Mouse (Mus musculus) retina, embryonic 14.5 days (tissue): ENCODE measurements around the gene Gm49425.
"Not testable (repeated sequence)": the region's sequence is repeated elsewhere in the genome, so short reads cannot be mapped to it uniquely, and the experiment has no call there.

ENCODE experiments used
- DNase-seq: peaks from one replicate; pipeline ENCODE4 v3.0.0-alpha.2; 2015; ENCODE audit warnings: low spot score

The Gm49425 gene

DNA sequence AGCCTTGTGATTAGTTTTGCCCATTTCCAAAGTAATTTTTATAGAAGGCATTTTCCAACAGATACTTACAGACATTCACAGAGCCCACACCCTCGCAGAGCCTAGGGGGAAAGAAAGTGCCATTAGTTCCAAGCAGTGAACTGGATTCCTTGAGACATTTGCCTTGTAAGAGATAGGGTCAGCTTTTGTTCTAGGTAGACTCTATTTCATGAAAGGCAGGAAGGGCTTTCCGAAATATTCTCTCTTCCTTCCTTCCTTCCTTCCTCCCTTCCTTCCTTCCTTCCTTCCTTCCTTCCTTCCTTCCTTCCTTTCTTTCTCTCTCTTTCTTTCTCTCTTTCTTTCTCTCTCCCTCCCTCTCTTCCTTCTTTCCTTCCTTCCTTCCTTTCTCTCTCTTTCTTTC lies at the start of gene Gm49425:
Gene Gm49425, minus strand, starts transcription at position 101 of the 400 bp plus-strand sequence.
- DNase-seq, result not testable (repeated sequence)

DNA sequence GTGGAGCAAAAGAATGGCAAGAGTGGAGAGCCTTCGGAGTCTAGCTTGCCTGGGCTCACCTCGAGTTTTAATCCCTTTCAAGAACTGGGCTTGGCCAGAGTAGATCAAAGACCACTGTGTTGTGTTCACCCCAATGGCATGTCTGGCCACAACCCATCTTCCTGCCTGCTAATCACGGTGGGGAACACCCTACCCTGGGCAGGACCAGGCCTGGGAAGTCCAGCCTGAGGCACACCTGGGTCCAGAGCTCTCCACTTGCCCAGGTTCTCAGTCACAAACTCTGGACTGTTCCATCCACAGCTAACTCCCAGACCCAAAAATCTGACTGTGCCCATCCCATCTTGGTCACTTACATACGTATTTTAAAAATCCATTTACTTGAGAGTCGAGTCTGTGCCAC lies 45.8 kb upstream of the Gm49425 start, which contains the start of gene Krt90:
Gene Krt90, minus strand, starts transcription at position 101 of the 400 bp plus-strand sequence.
- no peak for DNase-seq

DNA sequence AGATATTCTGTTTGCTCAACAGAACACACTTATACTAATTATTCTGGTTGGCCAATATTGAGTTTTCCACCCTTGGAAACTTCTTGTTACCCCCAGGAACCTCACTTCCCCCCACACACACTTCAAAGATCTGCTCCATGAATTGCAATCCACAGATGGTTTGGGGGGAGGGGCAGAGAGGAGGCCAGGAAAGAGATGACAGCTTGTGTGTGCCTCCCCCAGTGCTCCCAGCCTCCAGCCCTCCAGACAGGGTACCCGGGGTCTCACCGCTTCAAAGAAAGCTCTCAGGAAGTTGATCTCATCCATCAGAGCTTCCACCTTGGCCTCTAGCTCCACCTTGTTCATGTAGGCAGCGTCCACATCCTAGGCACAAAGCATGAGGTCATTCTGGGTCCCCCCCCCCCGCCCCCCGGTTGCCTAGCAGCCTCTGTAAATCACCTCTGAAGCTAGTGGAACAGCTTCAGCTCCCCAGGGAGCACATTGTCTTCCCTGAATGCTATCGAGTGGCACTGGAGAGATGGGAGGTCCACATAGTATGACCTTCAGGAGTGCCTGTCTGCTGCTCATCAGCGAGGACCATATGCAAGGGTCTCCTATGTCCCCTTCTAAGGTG lies 41.1 kb upstream of the Gm49425 start:
- DNase-seq, result peak; percentile 70

DNA sequence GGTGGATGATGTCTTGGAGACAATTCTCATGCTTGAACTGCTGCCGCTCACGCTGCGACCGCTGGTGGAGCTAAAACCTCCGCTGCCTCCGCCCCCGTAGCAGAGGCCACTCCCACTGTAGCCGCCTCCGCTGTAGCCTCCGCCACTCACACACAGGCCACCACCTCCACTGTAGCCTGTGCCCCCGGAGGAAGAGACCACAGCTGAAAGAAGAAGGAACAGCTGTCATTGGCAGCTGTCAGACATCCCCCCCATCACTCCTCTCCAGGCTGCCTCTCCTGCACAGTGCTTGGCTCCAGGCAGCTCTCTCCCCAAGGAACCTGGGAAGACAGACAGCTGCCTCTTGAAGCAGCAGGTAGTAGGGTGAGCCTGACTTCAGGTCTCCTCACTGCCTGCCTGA lies 36.1 kb upstream of the Gm49425 start:
- peak; percentile 81 for DNase-seq

DNA sequence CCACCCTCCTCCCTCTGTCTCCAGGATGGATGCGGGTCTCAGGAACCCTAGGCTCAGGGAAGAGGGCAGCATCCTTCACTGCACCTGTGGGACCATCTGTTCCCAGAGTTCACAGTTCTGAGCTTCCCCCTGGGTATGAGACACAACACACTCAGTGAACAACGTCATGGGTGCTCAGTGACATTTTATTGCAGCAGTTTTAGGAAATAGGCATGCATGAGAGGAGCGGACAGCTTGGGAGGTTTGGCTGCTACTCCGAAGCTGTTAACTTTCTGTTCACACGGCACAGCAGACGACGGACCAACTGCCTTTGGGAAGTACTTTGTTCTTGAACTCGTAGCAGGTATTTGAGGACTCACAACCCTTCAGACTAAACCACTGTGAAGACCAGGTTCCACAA lies 35.1 kb upstream of the Gm49425 start:
- DNase-seq, result no peak

DNA sequence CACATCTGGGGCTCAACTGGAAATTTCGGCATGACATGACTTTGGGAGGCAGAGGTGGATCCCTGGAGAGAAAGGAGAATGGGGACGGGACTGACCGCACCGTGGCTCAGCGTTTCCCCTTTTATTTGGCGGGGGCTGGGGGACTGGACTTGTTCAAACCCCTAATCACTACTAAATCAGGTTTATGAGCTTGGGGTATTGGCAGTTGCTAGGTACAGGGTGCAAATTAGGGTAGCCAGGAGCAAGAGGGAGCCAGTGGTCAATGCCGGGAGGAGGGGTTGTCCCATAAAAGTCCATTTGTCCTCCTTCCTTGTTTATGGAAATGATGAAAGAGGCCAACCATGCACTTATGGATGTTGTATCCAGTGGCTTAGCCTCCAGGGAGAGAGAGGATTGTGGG lies 33.5 kb upstream of the Gm49425 start, which contains the start of gene Krt82:
Gene Krt82, minus strand, starts transcription at position 101 of the 400 bp plus-strand sequence.
- DNase-seq, result no peak

DNA sequence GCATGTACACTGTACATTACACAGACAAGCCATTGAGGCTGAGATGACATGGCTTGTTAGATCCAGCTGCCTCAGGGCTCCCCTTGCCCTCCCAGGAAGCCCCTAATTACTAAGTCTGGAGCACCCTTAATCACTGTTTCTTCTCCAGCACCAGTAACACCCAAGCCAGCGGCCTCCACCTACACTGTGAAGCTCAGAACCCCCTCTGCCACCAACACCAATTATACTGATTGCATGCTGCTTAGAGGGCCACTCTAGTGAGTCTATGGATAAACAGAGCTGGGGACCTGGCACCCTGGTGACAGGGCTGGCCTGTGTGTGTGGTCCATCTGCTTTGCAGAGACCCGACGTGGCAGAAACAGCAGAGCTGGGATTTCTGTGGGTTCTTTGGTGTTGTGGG lies 27.4 kb upstream of the Gm49425 start:
- peak; percentile 30 for DNase-seq

DNA sequence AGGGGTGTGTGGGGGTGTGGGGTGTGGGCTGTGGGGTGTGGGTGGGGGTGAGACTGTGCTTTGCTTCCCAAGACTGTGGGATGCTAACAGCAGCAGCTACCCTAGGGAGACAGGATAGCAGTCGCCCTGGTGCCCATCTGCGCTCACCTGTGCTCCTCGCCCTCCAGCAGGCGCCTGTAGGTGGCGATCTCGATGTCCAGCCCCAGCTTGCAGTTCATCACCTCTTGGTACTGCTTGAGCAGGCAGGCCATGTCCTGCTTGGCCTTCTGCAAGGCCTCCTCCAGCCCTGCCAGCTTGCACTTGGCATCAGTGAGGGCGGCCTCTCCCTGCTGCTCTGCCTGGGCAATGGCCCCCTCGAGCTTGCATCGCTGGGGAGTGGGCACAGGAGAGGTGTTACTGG lies 25.5 kb upstream of the Gm49425 start:
- no peak for DNase-seq

DNA sequence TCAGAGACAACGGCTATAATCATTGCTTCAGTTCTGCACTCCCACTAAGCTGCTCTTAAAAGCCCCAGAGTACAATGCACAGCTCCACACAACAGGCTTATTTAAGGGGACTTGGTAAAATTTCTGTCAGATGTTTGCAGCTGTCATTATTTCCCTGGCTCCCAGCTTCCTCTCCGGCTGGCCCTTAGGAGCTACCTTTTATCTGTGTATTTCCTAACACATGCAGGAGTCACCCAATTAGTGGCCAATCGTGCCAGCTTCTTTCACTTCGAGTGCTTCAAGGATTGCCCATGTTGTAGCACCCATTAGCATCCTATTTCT lies 21.5 kb upstream of the Gm49425 start:
- DNase-seq, result no peak

DNA sequence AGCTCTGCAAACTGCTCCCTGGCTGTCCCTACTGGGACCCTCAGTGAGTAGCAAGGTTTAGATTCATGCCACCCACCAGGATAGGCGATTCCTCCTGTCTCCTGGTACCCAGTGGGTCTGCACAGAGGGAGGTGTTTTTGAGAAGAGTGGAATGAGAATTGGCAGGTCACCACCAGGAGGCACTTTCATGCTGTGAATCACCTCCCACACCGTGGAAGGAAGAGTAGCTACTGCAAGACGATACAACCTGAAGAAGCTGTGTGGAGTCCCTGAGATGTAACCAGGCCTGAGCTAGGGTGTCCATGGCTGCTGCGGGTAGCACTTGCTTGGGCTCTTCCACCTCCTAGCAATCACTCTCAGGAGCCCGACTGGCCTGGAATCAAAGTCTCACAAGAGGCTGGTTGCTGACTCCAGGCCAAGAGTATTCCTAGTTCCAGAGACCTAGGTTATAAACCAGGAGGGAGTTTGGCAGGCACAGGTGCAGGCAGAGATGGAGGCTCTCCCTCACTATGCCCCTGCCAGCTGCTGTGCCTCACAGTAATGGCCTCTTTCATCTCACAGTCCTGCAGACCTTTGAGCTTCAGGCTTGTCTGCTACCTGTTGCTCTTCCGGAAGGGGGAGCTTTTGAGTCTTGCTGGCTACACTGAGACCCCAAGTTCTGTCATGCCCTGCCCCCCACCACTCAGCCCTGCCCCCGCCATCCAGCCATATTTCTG lies 21.0 kb upstream of the Gm49425 start:
- DNase-seq, result peak; percentile 43

DNA sequence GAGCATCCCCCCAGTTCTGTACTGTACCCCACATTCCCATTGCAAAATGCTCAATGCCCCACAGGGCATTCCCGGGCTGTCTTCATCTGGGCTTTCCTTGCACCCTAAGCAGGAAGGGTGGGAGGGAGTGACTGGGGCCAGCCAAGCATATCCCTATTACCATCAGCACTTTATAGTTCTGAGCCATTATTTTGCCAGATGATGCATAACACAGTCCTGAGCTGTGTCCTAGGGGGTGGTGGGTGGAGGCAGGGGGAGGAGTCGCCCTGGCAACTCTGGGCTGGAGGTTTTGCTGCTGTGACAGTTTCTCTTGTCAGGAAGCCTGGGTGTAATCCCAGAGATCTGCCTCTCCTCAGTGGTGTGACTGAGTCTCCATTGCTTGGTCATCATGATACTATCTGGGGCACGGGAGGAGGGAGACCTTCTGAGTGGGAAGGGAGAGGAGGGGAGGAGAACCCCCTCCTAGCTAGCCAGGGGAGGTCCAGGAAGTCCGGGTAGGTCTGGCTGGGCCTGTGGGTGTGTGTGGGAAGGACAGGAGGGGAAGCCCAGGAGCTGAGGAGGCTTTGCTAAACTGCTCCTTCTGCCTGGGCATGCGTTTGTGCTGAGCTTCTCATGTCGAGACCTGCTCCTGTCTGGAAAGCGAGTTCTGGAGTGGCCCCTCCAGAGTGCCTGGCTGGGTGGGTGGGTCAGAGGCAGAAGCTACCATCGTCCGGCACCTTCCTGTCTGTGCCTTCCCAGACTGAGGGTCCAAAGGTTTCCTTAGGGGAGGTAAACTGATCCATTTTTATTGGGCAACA lies 19.2 kb upstream of the Gm49425 start:
- DNase-seq, result no peak

DNA sequence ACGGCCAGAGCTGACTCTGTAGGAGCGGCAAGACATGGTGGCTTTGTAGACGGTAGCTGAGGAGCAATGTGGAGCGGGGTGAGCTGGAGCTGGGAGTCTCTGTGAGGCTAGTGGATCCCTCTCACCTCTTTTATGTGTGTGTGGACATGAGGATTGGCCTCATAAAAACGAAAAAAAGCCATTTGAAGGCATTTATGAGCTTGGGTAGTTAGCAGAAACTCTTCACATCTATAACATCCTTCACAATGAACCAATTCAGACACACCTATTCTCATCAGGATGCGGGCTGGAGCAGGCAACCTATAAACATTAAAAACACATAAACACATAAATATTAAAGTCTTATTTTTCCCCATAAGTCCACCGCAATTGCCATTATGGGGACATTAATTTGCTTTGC lies 15.7 kb upstream of the Gm49425 start, which contains the start of gene Krt84:
Gene Krt84, minus strand, starts transcription at position 101 of the 400 bp plus-strand sequence.
- DNase-seq, result no peak

DNA sequence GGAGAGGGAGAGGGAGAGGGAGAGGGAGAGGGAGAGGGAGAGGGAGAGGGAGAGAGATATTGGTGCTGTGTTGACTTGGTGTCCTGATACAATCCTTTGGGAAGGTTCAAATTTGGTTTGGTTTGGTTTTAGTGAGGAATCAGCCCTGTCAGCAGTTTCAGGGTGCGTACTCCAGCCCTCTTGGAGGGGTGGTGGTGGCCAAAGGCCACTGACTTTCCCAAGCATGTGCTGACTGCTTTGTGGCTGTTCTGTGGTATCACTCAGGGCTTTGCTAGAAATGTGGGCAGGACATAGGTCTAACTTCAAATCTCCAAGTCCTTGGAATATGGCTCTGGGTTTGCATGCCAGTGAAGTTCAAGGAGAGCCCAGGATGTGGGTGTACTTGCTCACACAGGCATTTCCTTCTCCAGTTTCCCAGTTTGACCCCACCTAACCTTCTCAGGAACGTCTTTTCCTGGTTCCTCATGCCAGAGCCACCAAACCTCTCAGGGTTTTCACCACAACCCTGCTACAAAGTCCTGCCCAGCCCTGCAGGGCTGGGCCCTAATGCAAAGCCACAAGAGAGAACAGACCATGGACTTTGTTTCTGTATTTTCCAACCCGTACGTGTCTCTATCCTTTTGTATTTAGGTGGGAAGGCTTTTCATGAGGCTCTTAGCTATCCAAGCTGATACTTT lies 5.6 kb upstream of the Gm49425 start:
- DNase-seq, result no peak

DNA sequence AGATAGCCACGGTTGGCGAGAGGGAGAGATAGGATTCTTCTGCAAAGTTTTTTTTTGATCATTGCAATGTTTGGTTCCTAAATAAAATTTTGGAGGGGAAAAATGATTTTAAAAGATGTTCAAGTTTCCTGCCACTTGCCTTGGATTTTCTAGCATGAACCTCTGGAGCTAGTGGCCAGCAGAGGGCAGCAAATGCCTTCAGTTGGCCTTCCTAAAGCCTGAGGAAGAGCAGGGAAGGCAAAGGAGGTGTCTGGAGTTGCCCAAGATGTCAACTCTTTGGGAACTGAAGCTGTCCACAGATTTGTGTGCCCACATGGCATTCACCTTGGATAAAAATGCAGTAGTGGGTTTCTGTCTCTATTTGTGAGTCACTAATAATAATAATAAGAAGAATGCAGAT lies 2.7 kb upstream of the Gm49425 start:
- peak; percentile 93 for DNase-seq

DNA sequence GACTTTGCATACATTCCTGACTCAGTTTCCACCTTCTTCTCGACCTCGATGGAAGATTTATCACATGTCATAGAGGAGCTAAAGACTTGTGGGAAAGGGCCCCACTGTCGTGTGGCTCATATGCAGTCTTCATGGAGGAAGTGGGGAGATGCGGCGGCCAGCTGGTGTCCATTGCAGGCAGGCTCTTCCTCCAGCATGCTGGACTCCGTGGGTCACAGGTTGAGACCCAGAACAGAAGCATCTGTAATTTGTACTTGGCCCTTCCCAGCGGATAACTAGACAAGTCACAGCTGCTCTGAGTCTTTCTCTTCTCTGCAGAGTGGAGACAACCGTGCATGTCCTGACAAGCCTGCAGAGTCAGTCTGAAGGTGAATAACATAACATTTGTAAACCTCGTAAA lies 8.8 kb downstream of the Gm49425 start:
- DNase-seq, result no peak

DNA sequence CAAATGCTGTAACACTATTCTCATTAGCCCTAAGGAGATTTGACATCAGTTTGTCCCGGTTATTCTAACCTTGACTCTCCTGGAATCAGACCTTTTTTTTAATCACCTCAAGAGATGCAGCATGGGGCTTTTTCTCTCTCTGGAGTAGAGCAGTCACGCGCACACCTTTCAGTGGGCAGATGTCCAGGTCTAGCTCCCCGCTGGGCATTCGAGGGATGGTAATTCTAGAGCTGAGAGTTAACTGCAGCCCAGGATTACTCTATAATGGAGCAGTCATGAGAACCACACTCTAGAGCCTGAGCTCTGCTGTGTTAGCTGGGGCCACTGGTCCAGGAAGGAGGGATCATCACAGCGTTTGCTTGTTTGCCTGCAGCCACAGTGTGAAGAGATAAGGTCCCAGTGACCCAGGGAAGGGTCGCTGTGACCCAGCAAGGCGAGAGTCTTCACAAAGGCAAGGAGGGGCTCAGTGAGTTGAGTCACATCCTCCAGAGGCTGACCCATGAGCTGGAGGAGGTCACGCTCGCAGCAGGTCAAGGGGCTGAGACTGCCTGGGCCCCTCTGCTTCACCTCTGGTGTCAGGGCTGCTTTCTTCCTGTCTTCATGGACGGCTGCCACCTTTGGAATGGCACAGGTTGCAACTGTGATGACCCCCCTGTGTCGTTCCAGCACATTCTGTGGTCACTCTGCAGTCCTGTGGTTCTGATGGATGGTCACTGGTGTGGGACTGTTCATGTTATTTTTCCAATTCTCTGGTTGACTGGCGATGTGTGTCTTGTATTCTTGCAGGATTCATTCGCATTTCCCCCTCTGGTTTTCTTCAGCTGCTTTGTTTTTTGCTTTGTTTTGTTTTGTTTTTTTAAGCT lies 9.9 kb downstream of the Gm49425 start:
- no peak for DNase-seq

DNA sequence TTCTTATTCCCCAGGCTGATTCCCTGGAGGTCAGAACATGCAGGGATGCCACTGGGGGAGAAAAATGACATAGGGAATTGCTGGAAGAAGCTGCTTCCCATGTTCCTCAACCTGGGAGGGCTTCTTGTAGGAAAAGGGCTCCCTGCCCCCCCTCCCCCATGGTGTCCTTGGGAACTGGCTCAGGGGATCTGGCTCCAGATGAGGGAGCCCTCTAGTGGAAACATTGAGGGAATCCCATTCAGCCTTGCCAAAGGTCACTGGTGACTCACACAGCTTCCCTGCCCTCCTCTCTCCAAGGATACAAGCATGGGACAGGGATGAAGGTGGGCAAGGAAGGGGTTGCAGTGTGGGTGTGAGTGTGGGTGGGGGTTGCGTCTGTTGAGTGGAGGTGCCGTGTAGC lies 19.9 kb downstream of the Gm49425 start:
- DNase-seq, result peak; percentile 63

DNA sequence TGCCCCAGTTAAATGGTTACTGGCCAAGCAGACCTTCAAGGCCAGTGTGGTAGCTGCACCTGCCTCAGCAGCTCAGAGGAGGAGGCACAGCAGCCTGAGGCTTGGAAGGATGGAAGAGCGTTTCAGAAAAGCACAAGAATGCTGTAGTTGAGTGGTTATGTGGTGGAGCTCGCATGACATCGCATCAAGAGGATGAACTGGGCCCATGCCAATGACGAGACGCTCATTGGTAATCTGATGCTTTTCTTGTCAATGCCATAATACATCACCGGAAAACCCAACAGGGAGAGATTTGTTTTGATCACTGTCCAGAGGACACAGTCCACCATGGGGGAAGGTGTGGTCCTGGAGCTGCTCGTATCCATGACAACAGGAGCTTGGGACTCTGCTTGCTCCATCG lies 21.8 kb downstream of the Gm49425 start:
- no peak for DNase-seq

DNA sequence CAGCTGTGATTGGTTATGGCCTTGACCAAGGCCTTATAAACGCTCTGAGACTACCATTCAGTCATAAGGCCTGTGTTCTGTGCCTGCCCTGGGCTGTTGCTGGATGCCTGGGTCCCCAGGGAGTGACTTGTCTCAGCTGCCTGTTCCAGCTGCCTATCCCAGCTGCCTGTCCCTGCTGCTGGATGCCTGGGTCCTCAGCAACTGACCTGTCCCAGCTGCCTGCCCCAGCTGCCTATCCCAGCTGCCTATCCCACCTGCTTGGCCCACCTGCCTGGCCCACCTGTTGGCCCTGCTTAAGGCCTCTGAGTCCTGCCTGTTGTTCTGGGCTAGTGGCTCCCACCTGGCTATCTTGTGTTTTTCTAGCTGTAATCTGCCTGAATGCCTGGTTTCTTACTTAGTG lies 22.9 kb downstream of the Gm49425 start:
- DNase-seq, result no peak

DNA sequence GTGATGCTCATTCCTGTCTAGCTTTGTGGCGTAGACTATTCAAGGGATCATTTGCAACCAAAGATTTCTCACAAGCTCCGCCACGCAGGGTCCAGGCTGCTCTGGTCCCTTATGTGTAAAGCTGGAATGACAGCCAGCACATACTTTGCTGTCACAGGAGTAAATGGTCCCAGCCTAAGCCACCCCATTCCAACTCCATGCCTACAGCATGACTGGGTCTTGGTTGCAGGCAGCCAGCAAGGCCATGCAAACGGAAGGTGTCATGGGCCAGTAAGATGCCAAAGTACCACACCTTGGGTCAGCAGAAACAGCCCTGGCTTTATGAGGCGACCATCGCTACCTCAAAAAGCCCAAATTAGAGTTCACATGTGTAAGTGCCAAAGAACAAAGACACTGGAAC lies 23.3 kb downstream of the Gm49425 start:
- no peak for DNase-seq

DNA sequence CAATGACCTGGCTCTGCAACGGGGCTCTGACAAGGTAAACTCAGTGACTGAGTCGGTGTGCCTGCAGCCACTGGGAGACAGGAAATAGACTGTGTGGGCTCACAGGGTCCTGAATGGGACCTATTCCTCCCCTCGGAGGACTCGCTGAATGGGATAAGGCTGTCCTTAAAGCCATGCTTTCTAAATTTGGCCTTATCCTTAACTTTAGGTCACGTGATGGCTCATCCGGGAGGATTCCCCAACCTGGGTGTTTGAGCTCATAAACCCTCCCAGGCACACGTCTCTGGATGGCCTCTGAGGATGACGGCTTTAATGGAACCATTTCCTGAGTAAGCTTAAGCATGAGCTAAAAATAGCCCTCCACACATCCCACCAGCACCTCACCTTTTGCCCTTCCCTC lies 24.3 kb downstream of the Gm49425 start:
- DNase-seq, result no peak
